Mouse (Mus musculus): ENCODE measurements around the gene Mindy2.

The Mindy2 gene

GRCm38 (mm10) chr9:70668048-70668447 is 11.1 kb upstream of the Mindy2 start:
- in situ Hi-C loops (cut with MboI, MseI): no loop called here

- in situ Hi-C loops (cut with MboI, MseI): no loop called here
Measured at GRCm38 (mm10) chr9:70666811-70667210, 9.8 kb upstream of the Mindy2 start.

- in situ Hi-C loops (cut with MboI, MseI): no loop called here
Measured at GRCm38 (mm10) chr9:70665372-70666145, 8.6 kb upstream of the Mindy2 start.

DNA sequence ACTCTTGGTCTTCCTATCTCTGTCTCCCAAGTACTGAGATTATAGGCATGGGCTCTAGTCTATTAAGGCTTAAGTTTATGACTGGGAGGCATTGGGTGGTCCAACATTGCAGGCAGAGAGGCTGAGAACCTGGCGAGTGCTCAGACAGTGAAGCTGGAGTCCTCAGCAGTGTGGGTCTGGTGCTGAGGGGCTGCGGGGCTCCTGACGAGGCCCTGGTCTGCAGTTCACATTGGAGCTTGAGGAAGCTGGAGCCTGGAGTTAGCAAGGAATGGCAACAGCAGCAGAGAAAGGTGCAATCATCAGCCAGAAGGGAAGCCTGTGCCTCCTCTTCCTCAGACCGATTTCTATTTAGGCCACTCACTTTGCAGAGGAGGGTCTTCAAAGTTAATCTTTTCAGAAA is 7.9 kb upstream of the Mindy2 start:
- in situ Hi-C loops (cut with MboI, MseI): no loop called here

DNA sequence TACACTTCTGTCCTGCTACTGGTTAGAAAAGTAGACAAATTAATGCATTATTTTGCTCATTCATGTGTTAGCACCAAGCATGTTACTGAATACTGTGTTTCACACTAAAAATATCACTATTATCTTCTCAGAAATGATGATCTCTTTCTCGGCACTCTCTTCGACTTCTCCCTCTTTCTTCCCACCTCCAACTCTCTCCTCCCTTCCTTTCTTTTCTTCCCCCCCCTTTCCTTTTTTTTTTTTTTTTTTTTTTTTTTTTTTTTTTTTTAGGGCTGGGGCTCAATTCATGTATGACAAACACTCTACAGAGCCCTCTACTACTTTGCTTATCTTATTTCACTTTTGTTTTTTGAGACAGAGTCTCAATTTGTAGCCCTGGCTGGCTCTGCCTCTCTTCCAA is 1.3 kb upstream of the Mindy2 start:
- in situ Hi-C loops (cut with MboI, MseI): no loop called here

GRCm38 (mm10) chr9:70656130-70657007 is 605 bp downstream of the Mindy2 start, which contains the start of gene Gm10642:
Gm10642 (plus strand) TSS chr9:70656251.
- in situ Hi-C loops (cut with MboI, MseI): no loop called here

GRCm38 (mm10) chr9:70655764-70656129 is 1.2 kb downstream of the Mindy2 start:
- in situ Hi-C loops (cut with MboI, MseI): no loop called here

DNA sequence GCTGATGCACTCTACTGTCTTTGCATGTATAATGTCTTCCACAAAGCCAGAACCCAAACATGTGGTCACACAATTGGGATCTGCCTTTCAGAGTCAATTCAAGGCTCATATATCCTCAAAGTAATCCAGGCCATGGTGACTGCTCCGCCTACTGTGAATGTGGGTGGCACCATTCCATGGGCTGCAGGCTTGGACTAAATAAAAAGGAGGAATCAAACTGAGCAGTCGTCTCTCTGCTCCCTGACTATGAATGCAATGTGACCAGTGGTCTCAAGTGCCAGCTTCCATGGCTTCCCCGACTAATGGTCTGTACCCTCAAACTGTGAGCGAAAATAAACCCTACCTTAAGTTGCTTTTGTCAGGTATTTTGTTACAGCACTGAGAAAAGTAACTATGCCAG is 2.5 kb downstream of the Mindy2 start:
- in situ Hi-C loops (cut with MboI, MseI): no loop called here

GRCm38 (mm10) chr9:70653875-70654274 is 3.1 kb downstream of the Mindy2 start:
- in situ Hi-C loops (cut with MboI, MseI): no loop called here

DNA sequence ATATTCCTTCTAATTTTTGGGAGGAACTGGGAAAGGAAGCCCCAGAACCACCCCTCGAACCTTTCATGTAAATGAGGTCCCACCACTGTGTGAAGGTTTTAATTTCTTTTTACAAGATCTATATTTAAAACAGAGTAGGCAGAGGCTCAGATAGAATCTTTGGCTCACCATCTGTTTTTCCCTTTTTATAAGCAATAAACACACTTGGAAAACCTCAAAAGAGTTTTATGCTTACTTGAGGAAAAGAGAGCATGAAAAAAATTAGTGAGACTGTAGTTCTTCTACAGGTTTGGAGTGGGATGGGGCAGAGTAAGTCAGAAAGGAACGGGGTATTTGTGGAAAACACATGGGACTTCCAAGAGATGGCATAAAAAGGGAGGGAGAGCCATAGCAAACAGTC is 4.8 kb downstream of the Mindy2 start:
- in situ Hi-C loops (cut with MboI, MseI): no loop called here

DNA sequence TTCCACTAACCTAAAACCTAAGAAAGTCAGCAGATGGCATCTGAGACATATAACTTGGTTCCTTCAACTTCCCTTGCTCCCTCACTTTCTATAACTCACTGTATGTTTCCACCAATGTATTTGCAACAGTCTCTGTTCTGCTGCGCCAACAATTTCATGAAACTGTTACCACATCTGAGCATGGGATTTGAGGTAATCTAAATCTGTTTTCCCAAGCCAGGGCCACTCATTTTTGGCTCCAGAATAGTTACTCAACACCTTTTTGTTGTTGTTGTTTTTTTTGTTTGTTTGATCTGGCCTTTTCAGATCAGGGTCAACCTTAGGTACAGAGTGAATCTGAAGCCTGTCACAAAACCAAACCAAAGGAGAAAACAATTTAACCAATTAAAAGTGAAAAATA is 6.0 kb downstream of the Mindy2 start:
- in situ Hi-C loops (cut with MboI, MseI): no loop called here

DNA sequence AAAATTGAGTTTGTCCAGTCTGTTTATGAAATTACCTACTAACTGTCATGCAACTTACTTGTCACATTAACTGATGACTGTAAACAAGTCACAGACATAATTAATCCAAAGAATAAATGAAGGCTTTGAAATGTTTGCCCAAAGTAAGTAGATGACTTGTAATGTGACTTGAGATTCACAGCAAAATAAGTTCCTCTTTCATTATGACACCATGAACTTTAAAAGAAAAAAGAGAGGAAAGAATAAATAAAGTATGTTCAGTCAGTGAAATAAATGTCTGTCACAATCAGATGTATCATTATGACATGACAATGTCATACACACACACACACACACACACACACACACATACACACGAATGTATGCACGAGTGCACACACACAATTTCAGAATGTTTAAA is 6.7 kb downstream of the Mindy2 start:
- in situ Hi-C loops (cut with MboI, MseI): no loop called here

GRCm38 (mm10) chr9:70636748-70637147 is 20.2 kb downstream of the Mindy2 start:
- in situ Hi-C loops (cut with MboI, MseI): no loop called here

- in situ Hi-C loops (cut with MboI, MseI): no loop called here
Measured at GRCm38 (mm10) chr9:70631665-70632064, 25.3 kb downstream of the Mindy2 start.

- in situ Hi-C loops (cut with MboI, MseI): loop anchor here (10.0 kb wide), 1 partner anchor 305 kb away; no protein-coding TSS in a partner anchor
Measured at GRCm38 (mm10) chr9:70629711-70630110, 27.3 kb downstream of the Mindy2 start.

DNA sequence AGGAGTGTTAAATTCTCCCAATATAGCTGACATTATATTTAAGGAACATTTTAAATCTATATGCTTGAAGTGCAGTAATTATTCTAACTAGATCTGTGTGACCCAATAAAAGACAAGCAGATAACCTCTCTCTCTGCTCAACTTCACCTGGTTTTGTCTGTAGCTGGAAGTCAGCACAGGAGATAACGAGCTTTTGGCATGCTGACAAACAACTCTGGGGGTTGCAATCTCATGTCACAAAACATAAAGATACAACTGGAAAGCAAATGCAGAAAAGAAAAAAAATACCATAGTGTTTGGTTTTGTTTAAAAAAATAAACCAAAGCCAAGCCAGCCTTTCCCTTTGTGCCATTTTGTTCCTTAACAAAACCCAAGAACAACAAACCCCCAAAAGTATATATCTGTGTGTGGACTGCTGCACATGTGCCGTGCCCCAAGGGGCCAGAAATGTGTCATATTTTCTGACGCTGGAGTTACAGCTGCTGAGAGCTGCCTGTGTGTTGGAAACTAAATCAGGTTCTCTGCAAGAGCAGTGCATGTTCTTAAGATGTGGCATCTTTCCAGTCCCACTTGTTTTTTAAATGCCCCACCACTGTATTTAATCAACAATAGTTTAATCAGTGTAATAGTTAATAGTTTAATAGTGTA is 45.8 kb downstream of the Mindy2 start:
- in situ Hi-C loops (cut with MboI, MseI): no loop called here

GRCm38 (mm10) chr9:70602186-70602845 is 54.7 kb downstream of the Mindy2 start:
- in situ Hi-C loops (cut with MboI, MseI): no loop called here

DNA sequence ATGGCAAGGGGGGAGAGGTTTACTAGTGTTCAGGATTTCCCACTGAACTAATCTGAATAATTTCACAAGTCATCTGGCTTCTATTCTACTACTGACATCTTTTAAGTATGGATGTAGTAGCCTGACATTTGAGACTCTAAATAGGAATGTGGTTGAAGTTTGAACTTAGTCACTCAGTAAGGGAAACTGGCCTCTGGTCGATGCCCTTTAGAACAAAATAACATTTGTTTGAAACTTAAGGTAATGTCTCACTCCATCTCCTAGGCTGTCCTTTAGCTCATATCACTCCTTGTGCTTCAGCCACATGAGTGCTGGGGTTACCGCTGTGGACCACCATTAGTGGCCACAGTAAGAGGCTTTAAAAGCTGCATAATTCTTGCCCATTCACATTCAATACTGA is 58.7 kb downstream of the Mindy2 start:
- in situ Hi-C loops (cut with MboI, MseI): no loop called here

GRCm38 (mm10) chr9:70591486-70591885 is 65.5 kb downstream of the Mindy2 start:
- in situ Hi-C loops (cut with MboI, MseI): no loop called here

DNA sequence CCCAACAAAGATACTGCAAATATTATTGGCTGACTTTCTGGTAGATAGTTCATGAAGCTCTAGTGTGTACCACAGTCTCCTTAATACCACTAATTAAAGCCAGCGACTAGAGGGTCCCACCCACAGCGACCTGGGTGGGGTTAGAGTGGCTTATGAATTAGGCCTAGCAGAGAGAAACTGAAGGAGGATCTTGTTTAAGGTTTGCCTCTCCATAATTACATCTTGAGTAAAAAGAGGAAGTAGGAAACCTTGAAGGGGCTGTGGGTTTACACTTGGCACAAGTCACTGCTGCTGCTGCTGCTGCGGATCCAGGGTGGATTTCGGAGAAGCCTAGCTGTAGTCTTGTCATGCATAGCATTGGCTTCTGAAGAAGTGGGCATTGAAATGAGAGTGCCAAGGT is 66.2 kb downstream of the Mindy2 start:
- in situ Hi-C loops (cut with MboI, MseI): no loop called here

DNA sequence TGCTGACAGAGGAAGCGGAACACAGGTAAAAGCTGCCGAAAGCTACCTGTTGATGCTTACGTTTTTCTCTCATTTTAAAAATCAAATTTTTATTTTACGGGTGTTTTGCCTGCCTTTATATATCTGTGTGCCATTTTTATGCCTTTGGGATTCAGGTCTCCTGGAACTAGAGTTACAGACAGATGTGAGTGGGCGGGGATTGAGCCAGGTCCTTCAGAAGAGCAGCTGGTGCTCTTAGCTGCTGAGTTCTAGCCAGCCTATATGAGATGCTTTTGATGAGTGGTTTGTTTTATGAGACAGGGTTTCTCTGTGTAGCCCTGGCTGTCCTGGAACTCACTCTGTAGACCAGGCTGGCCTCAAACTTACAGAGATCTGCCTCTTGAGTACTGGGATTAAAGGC is 69.8 kb downstream of the Mindy2 start:
- in situ Hi-C loops (cut with MboI, MseI): no loop called here

DNA sequence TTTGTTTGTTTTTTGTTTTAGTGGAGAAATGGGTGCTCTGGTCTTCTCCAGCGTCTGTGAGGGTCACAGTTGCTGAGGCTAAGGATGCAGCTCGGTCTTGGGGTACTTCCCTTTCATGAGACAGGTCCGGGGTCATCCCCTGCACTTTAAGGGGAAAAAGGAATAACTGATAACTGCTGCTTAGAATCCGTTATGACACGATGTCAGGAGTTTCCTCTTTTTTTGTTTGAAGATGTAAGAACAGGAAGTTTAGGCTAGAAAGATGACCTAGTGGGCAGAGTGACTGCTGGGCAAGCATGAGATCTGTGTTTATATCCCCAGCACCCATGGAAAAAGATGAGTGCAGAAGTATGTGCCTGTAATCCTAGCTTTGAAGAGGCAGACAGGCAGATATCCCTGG is 71.8 kb downstream of the Mindy2 start:
- in situ Hi-C loops (cut with MboI, MseI): no loop called here
